Mouse (Mus musculus): Measurements from ENCODE around the gene Cpeb2. TPM values are rescaled to one million over a fixed set of nuclear protein-coding genes. Genes with fewer than 3 reads are reported as not detected.

Cpeb2 gene
- total and polyA plus RNA-seq, 2 experiments from 2014 or later = 5.8 to 10.7 TPM

DNA sequence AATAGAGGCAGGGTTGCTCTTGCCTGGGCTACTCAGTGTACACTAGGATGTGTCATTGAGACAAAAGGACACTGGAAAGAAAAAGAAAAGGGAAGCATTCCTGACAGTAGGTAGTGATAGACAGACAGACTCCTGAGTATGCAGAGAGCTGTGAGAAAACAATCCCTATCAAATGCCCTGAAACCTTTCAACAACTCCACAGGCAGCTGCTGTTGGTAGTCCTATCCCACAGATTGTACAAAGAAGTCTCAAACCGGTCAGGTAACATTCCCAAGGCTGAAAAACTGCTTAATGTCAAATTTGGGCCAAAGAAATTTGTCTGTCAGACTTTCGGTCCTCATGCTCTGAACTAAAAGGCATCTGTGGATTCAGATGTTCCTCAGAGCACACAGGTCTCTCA lies 66.0 kb downstream of the Cpeb2 start:
- H3K36me3 ChIP-seq (replicated peaks; ENCODE audit: control insufficient read depth, insufficient read depth, low read length) = no peaks in the 10 kb centered on the region
- DNase-seq (ENCODE audit: low spot score) (no peak), ATAC-seq (ENCODE audit: insufficient read depth, low read depth) (no peak)
- no peaks in the 10 kb centered on the region for H3K27me3 ChIP-seq (ENCODE audit: control insufficient read depth, insufficient read depth, low read length)
- 55% methylated on average over 2 of the region's 2 CpGs for WGBS
- no peak for TF ChIP-seq CTCF (IDR thresholded peaks at IDR 0.05; ENCODE audit: low read depth)
- TF ChIP-seq EP300 (IDR thresholded peaks at IDR 0.05; ENCODE audit: low read depth) = no peak
- no peak overlapping the region for H3K9ac ChIP-seq (replicated peaks; ENCODE audit: low read depth, low read length)
- no peak overlapping the region for H3K27ac ChIP-seq (ENCODE audit: low read depth)
- H3K4me1 ChIP-seq (ENCODE audit: control insufficient read depth, insufficient read depth) = peaks cover 22% of the 10 kb centered on the region; the same call in 1 of the 2 replicates
- H3K9me3 ChIP-seq (replicated peaks; ENCODE audit: control insufficient read depth, low read length) = 0 out of 2 replicates have a peak, but pooled peaks cover 4% of the 10 kb centered on the region
- H3K4me2 ChIP-seq (ENCODE audit: low read depth, low read length) = no peak overlapping the region
- H3K4me3 ChIP-seq (ENCODE audit: low read depth, low read length) = no peak overlapping the region

DNA sequence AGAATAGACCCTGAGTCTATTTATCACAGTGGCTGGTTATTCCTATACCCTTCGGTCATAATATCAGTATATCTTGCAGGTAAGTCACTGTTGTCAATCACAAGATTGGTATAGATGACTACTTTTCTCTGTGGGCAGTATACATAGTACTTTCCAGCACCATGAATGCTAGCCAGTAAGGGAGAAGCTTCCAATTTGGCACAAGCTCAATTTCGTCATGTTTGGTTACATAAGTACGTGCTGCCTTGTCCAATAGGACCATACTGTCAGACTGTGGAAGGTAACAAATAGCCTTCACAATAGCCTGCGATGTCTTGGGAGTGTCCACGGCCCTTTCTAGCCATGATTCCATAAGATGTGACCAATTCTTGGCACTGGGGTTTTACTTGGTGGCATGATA lies 67.1 kb downstream of the Cpeb2 start:
- Histone ChIP-seq H3K4me1 (ENCODE audit: control insufficient read depth, insufficient read depth) (peaks cover 22% of the 10 kb centered on the region; the same call in 1 of the 2 replicates), H3K4me2 (ENCODE audit: low read depth, low read length) (no peak overlapping the region), H3K36me3 (replicated peaks; ENCODE audit: control insufficient read depth, insufficient read depth, low read length) (no peaks in the 10 kb centered on the region), H3K9ac (replicated peaks; ENCODE audit: low read depth, low read length) (no peak overlapping the region), H3K27ac (ENCODE audit: low read depth) (no peak overlapping the region), H3K9me3 (replicated peaks; ENCODE audit: control insufficient read depth, low read length) (0 out of 2 replicates have a peak, but pooled peaks cover 4% of the 10 kb centered on the region), H3K27me3 (ENCODE audit: control insufficient read depth, insufficient read depth, low read length) (no peaks in the 10 kb centered on the region), H3K4me3 (ENCODE audit: low read depth, low read length) (no peak overlapping the region)
- WGBS = 90% methylated on average over 5 of the region's 5 CpGs
- no peak for DNase-seq (ENCODE audit: low spot score)
- TF ChIP-seq CTCF (IDR thresholded peaks at IDR 0.05; ENCODE audit: low read depth) = no peak
- no peak for TF ChIP-seq EP300 (IDR thresholded peaks at IDR 0.05; ENCODE audit: low read depth)
- no peak for ATAC-seq (ENCODE audit: insufficient read depth, low read depth)

DNA sequence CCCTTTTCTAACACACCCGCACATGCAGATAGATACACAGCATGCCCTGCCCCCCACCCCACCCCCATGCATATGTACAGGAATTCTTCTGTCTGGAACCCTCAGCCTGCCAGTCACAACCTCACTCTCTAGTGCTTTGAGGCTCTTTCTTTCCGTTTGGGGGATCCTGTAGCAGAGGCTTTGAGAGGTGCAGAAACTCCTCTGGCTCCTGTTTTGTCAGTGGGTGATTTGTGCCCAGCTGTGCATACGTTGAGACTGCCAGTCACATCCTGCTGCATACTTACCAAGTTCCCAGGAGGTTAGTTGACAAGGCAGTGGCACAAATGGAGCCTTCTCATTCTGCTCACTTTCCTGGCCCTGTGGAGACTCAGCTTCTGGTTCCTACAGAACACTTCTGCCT lies 68.0 kb downstream of the Cpeb2 start:
- Histone ChIP-seq H3K4me3 (ENCODE audit: low read depth, low read length) (no peak overlapping the region), H3K4me1 (ENCODE audit: control insufficient read depth, insufficient read depth) (peaks cover 22% of the 10 kb centered on the region; the same call in 1 of the 2 replicates), H3K36me3 (replicated peaks; ENCODE audit: control insufficient read depth, insufficient read depth, low read length) (no peaks in the 10 kb centered on the region), H3K9ac (replicated peaks; ENCODE audit: low read depth, low read length) (no peak overlapping the region), H3K4me2 (ENCODE audit: low read depth, low read length) (no peak overlapping the region), H3K9me3 (replicated peaks; ENCODE audit: control insufficient read depth, low read length) (0 out of 2 replicates have a peak, but pooled peaks cover 4% of the 10 kb centered on the region), H3K27me3 (ENCODE audit: control insufficient read depth, insufficient read depth, low read length) (no peaks in the 10 kb centered on the region), H3K27ac (ENCODE audit: low read depth) (no peak overlapping the region)
- TF ChIP-seq EP300 (IDR thresholded peaks at IDR 0.05; ENCODE audit: low read depth) (no peak), CTCF (IDR thresholded peaks at IDR 0.05; ENCODE audit: low read depth) (no peak)
- no peak for DNase-seq (ENCODE audit: low spot score)
- no peak for ATAC-seq (ENCODE audit: insufficient read depth, low read depth)
- 37% methylated on average over 3 of the region's 3 CpGs for WGBS

DNA sequence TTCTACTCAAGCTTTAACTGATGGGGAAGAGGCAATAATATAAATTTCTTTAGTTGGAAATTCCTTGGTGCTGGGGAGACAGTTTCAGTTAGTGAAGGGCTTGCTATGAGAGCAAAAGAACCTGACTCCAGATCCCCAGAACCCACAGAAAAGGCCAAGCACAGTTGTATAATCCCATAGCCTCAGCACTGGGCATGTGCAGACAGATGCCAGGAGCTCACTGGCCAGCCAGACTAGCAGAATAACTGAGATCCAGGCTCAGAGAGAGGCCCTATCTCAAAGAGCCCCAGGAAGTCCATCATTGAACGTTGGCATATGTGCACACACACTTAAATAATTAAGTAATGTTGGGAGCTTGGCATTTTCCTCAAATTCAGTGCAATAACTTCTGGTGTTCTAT lies 70.5 kb downstream of the Cpeb2 start:
- Histone ChIP-seq H3K4me3 (ENCODE audit: low read depth, low read length) (no peak overlapping the region), H3K36me3 (replicated peaks; ENCODE audit: control insufficient read depth, insufficient read depth, low read length) (no peaks in the 10 kb centered on the region), H3K27ac (ENCODE audit: low read depth) (peak overlapping the region; percentile 15; the same call in 1 of the 2 replicates), H3K9ac (replicated peaks; ENCODE audit: low read depth, low read length) (no peak overlapping the region), H3K4me1 (ENCODE audit: control insufficient read depth, insufficient read depth) (peaks cover 3% of the 10 kb centered on the region; the same call in 1 of the 2 replicates), H3K27me3 (ENCODE audit: control insufficient read depth, insufficient read depth, low read length) (no peaks in the 10 kb centered on the region), H3K4me2 (ENCODE audit: low read depth, low read length) (no peak overlapping the region), H3K9me3 (replicated peaks; ENCODE audit: control insufficient read depth, low read length) (0 out of 2 replicates have a peak, but pooled peaks cover 4% of the 10 kb centered on the region)
- ATAC-seq (ENCODE audit: insufficient read depth, low read depth) = peak; percentile 55; the same call in 1 of the 2 replicates
- no peak for DNase-seq (ENCODE audit: low spot score)
- WGBS = 17% methylated on average over 1 of the region's 1 CpGs
- no peak for TF ChIP-seq CTCF (IDR thresholded peaks at IDR 0.05; ENCODE audit: low read depth)
- TF ChIP-seq EP300 (IDR thresholded peaks at IDR 0.05; ENCODE audit: low read depth) = no peak

DNA sequence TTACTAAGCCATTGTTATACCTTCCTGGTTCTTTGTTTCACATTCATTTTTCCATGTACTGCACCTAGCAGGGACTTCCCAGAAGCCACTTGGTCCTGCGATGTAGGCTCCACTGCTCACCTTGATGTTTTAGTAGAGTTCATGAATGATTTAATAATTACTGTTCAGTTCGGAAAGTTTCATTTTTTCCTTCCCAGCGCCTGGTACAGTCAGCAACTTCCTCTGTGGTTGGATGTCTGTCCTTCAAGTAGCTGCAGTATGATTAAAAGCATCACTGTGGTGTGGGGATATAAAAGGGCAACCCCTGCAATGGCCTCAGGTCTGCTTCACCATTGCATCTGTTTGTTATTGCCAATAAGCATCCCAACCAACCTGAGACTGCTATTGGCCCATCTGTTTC lies 72.5 kb downstream of the Cpeb2 start:
- Histone ChIP-seq H3K4me3 (ENCODE audit: low read depth, low read length) (no peak overlapping the region), H3K4me2 (ENCODE audit: low read depth, low read length) (no peak overlapping the region), H3K9ac (replicated peaks; ENCODE audit: low read depth, low read length) (no peak overlapping the region), H3K36me3 (replicated peaks; ENCODE audit: control insufficient read depth, insufficient read depth, low read length) (no peaks in the 10 kb centered on the region), H3K9me3 (replicated peaks; ENCODE audit: control insufficient read depth, low read length) (no peaks in the 10 kb centered on the region), H3K27me3 (ENCODE audit: control insufficient read depth, insufficient read depth, low read length) (no peaks in the 10 kb centered on the region), H3K4me1 (ENCODE audit: control insufficient read depth, insufficient read depth) (no peaks in the 10 kb centered on the region), H3K27ac (ENCODE audit: low read depth) (no peak overlapping the region)
- no peak for ATAC-seq (ENCODE audit: insufficient read depth, low read depth)
- TF ChIP-seq EP300 (IDR thresholded peaks at IDR 0.05; ENCODE audit: low read depth) = no peak
- TF ChIP-seq CTCF (IDR thresholded peaks at IDR 0.05; ENCODE audit: low read depth) = no peak
- 87% methylated on average over 3 of the region's 3 CpGs for WGBS
- DNase-seq (ENCODE audit: low spot score) = no peak

DNA sequence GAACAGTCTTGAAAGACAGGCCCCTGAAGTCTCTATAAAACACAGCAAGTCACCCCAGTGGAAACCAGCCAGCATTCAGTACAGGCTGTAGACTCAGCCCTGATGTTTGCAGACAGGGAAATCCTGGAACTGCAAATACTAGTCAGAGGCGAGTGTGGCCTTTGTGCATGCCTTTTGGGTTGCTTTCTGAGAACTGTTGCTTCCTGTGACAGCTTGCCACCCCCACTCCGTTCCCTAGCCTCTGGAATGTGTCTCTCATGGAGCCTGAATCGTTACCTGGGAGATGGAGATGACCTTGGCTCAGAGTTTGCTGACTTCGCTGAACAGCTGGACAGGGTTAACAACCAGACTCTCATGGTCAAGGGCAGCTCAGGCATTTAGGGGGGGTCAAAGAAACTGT lies 77.0 kb downstream of the Cpeb2 start:
- H3K4me1 ChIP-seq (ENCODE audit: control insufficient read depth, insufficient read depth) = no peaks in the 10 kb centered on the region
- H3K27me3 ChIP-seq (ENCODE audit: control insufficient read depth, insufficient read depth, low read length) = no peaks in the 10 kb centered on the region
- H3K4me2 ChIP-seq (ENCODE audit: low read depth, low read length) = no peak overlapping the region
- ATAC-seq (ENCODE audit: insufficient read depth, low read depth) (no peak), DNase-seq (ENCODE audit: low spot score) (no peak)
- 27% methylated on average over 4 of the region's 4 CpGs for WGBS
- H3K27ac ChIP-seq (ENCODE audit: low read depth) = no peak overlapping the region
- H3K36me3 ChIP-seq (replicated peaks; ENCODE audit: control insufficient read depth, insufficient read depth, low read length) = no peaks in the 10 kb centered on the region
- no peak for TF ChIP-seq CTCF (IDR thresholded peaks at IDR 0.05; ENCODE audit: low read depth)
- TF ChIP-seq EP300 (IDR thresholded peaks at IDR 0.05; ENCODE audit: low read depth) = no peak
- no peak overlapping the region for H3K4me3 ChIP-seq (ENCODE audit: low read depth, low read length)
- no peaks in the 10 kb centered on the region for H3K9me3 ChIP-seq (replicated peaks; ENCODE audit: control insufficient read depth, low read length)
- H3K9ac ChIP-seq (replicated peaks; ENCODE audit: low read depth, low read length) = no peak overlapping the region

Data from heart, postnatal 0 days (tissue).